Mouse (Mus musculus) thymus, postnatal 25 days (tissue): ENCODE data around the gene Ddx46.
A peak's percentile ranks its signal among the peaks of the same experiment; 100 is the strongest.
"Not testable (repeated sequence)": the region's sequence is repeated elsewhere in the genome, so short reads cannot be mapped to it uniquely, and the experiment has no call there.

Experiments used
- DNase-seq: peaks from one replicate; pipeline ENCODE4 v3.0.0; 2022

Ddx46 gene

DNA sequence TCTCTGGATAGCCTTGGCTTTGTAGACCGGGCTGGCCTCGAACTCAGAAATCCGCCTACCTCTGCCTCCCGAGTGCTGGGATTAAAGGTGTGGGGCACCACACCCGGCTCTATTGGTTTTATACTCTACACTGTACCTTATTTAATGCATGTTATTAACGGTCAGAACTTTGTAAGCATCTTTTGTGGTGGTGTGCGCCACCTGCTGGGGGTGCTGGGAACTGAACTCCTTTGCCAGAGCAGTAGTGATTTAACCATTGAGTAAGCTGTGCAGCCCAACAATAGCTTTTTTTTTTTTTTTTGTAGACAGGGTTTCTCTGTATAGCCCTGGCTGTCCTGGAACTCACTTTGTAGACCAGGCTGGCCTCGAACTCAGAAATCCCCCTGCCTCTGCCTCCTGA, 5.7 kb downstream of the Ddx46 start:
- peak; percentile 76 for DNase-seq

DNA sequence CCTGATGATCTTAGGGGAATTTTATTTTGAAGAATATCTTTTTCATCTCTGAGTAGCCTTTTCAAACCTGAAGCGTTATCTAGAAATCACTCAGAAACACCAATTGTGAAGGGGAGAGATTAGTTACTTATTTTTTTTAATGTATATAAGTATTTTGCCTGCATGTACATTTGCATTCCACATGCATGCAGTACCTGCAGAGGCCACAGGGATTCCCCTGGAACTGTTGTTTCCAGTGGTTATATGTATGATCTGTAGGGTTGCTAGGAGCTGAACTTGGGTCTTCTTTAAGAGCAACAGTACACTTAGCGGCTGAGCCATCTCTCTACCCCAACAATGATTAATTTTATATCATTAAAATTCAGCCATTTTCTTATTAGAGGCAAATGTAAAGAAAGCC, 9.7 kb downstream of the Ddx46 start:
- DNase-seq, result peak; percentile 51

DNA sequence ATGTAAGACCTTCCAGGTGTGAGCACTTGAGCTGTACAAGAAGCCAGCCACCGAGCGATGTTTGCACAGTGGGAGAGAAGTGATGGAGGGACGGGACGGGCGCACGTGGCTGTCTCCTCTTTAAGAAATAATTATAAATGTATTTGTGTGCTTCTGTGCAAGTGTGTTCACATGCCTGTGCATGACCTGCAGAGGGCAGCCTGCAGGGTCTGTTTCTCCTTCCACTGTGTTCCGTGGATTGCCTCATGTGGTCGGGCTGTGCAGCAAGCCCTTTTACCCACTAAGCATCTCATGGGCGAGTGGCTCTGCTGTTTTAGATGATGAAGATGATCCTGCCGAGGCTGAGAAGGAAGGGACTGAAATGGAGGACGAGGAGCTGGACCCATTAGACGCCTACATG, 15.3 kb downstream of the Ddx46 start:
- no peak for DNase-seq

DNA sequence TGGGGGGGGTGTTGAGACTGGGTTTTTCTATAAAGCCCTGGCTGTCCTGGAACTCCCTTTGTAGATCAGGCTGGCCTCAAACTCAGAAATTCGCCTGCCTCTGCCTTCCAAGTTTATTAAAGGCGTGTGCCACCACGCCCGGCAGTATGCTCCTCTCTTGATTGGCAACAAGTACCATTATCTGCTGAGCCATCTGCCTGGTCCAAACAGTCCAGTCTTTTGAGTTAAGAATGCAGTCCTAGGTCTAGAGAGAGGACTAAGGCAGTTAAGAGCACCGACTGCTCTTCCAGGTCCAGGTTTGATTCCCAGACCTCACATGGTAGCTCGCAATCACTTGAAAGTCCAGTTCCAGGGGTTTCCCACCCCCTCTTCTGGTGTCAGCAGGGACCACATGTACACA, 16.2 kb downstream of the Ddx46 start:
- DNase-seq, result no peak

DNA sequence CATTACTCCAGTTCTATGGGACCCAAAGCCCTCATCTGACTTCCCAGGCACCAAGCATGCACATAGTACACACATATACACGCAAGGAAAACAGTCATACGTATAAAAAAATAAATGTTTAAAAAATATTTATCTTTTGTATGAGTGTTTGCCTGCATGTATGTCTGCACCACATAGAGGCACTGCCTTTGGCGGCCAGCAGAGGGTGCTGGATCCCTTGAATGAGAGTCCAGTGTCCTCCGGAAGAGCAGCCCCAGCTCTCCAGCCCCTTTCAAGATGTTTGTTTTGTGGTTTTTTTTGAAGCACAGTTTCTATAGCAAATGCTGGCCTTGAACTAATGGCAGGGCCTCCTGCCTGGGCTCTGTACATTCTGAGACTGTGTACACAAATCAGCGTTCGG, 33.7 kb downstream of the Ddx46 start:
- DNase-seq, result peak; percentile 60

DNA sequence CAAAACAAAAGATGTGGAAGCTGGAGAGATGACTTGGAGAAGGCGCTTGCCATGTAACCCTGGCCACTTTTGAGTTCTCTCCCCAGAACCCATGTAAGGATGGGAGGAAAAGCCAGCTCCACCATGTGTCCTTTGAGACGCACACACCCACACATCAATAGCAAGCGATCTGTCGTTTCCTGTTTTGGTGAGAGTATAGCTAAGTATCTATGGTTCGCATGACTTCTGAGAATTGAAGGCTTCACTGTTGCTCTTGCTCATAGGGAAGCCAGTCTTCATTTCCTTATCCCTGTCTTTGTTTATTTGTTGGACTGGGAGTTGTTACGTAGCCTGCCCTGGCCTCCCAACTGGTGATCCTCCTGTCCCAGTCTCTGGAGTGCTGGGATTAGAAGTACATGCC, 37.9 kb downstream of the Ddx46 start:
- DNase-seq, result no peak

DNA sequence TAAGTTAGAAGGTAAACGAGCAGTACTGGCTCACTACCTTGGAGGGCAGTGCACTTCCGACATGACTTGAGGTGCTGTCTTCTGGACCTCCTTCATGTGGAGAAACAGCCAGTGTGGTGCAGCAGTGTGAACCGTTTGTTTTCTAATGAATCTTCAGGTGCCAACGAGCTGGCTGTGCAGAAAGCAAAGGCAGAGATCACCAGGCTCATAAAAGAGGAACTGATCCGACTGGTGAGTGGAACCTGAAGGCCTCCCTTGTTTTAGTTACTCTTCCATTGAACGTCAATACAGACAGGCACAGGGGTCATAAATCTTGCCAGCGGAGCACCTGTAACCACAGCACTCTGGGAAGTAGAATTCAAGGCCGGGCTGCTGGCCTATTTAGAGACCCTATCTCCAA, 42.5 kb downstream of the Ddx46 start:
- no peak for DNase-seq

DNA sequence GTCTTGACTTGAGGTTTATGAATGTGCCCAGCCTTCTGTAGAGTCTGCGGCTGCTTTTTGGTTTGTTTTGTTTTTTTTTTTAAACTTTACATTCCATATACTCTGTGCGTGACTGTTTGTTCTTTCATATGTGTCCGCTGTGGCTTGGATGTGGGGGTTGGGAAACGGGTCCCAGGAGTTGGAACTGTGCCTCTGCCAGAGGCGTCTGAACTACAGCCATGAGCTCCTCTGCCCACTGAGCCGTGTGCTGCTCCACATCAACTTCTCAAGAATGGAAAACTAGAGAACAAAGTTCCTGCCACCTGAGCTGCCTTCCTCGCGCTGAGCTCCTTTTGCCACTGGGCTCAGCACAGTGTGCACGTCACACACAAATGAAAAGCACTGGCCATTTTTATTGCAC, 47.4 kb downstream of the Ddx46 start:
- no peak for DNase-seq

DNA sequence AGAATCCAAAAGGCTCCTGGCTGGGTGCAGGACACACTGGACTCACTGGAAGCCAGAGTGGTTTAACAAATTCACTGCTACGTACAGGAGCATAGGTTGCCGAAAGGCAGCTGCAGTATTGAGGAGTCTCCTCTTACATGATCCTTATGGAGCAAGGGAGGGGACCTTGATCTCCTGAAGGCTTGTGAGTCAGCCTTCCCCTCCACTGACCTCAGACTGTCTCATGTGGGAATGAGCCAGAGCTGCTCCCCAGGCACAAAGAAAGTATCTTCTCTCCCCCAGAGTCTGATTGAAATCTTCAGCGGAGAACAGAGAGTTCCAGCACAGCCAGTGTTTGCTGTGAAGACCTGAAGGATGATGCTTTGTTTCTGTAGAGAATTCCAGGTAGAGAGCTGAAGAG, 48.8 kb downstream of the Ddx46 start:
- DNase-seq, result no peak

DNA sequence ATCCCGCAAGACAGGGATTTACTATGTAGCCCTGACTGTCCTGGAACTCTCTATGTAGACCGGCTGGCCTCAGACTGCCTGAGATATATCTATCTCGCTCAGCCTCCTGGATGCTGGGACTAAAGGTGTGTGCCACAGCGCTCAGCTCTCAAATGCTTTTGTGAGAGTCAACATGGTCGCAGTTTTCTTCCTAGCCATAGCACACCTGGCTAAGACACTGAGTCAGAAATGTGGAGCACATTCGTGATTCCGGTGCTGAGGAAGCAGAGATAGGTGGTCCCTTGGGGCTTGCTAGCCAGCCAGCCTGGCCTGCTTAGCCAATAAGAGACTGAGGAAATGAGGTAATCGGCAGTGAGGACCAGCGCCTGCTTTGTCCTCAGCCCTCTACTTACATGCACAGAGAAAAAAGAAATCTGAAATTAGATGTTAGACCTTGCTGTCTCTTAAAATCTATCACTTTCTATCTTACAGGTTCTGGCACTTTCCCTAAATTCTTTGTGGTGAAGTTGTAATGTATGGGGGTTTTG, 51.3 kb downstream of the Ddx46 start:
- no peak for DNase-seq

DNA sequence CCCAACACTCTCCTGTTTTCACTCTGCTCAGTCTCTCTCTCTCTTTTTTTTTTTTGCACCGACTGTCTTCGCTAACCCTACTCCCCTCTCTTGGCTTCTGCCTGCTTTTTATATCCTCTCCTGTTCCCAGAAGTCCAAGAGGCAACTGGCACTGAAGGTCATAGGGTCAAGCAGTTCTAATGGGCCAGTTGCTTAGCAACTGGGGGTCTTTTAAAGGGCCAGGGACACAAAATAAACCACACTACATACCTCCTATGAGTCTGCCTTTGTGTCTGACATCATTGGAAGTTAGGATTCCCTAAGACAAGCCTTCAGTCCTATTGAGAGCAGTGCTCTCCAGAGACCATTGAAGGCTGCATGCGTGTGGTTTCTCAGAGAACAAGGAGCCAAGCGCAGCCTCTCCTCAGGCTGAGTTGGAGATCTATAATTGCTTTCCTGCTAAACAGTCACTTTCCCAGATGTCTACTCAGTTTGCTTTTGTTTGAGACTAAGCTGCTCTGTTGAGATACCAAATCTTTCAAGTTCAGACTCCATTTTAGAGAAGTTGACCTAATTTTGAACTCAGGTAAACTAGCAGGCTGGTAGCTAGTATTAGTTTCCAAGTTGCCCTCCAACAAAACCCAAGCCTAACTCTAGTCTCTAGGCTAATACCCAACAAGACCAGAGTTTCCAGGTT, 53.2 kb downstream of the Ddx46 start:
- no peak for DNase-seq

DNA sequence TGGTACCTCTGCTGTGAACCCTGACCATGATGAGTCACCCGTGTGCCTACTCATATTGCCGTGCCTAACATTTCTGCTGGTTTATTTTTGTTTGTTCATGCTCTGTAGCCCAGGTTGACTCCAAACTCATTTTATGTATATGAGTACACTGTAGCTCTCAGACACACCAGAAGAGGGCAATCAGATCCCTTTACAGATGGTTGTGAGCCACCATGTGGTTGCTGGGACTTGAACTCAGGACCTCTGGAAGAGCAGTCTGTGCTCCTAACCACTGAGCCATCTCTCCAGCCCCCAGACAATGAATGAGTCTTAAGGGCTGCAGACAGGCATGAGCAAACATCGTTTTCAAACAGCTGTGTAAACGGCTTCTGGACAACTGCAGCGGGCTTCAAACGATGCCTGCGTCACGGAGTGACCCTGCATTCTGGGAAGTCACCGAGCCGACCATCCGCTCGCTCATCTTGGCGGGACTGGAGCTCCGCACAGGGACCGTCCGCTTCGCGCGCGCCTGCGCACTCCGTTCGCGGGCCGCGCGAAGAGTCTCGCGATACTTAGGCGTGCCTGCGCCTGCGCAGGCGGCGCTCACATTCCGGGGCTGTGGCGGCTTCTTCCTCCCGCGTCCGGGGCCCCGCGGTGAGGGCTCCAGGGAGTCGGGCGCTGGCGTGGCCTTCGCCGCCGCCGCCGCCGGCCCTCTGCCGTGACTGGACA, 57.9 kb downstream of the Ddx46 start, which contains the start of gene B230219D22Rik:
TSS of gene B230219D22Rik (plus strand) at position 590 of the 708 bp plus-strand sequence.
- peak; percentile 90 for DNase-seq

DNA sequence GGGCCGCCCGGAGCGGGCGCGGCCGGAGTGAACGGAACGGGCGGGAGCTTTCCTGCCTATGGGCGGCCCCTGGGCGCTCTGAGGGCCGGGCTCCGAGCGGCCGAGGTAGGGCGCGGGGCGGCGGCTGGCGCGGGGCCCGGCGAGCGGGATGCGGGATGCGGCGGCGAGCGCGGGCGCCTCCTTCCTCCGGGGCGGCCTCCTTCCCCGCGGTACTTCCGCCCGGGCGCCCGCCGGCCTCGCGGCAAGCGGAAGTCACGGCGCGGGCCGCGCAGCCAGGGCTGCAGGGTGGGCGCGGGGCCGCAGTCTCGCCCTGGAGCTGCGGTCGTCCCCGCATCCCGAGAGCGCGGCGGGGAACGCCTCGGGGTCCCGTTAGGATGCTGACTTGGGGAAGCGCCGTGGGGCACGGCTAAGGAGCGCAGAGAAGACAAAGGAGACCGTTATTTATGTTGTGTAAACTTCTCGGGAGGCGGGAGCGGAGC, 58.5 kb downstream of the Ddx46 start:
- DNase-seq, result peak; percentile 73

DNA sequence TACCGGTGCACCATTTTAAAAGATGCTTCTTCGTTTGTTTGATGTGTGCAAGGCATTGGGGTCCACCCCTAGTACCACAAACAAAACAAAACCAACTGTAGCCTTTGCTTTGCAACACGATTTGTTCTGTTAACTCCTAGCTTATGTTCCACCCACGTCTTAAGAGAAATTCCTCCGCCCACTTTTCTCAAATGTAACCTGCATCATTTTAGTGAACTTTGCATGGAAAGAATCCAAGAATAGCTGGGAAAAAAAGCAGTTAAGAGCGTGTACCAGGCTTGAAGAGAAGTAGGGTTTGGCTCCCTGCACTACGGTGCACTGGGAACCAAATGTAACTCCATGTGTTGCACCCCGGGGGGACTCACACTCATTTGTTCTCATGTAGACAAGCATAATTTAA, 59.3 kb downstream of the Ddx46 start:
- no peak for DNase-seq

DNA sequence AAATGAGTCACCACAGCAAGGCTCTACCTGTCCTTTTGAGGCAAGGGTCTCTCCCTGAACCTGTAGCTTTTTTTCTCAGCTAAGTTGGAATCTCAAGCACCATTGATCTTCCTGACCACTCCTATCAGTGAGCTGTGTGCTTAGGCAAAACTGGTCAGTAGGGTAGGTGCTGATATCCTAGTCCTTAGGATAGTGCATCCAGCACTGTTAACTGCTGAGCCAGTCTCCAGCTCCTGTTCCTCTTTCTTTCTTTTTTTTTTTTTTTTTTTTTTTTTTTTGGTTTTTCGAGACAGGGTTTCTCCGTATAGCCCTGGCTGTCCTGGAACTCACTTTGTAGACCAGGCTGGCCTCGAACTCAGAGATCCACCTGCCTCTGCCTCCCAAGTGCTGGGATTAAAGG, 61.2 kb downstream of the Ddx46 start:
- not testable (repeated sequence) for DNase-seq

DNA sequence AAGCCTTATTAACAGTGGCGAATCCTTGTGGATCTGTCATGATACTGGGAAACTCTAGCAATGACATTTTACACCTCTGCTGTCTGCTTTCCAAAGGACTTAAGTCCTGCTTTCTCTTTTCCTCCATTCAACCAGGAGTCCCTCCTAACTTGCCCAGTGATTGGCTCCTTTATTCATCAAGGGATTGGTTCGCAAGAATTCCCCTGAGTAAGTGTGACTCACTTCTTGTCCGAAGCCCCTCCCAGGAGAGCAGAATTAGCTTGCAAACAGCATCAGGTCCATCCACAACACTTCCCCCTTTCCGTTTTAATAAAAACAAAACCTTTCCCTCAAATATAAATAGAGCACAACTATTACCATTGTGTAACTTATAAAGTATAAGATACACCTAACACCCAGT, 69.5 kb downstream of the Ddx46 start:
- DNase-seq, result no peak

DNA sequence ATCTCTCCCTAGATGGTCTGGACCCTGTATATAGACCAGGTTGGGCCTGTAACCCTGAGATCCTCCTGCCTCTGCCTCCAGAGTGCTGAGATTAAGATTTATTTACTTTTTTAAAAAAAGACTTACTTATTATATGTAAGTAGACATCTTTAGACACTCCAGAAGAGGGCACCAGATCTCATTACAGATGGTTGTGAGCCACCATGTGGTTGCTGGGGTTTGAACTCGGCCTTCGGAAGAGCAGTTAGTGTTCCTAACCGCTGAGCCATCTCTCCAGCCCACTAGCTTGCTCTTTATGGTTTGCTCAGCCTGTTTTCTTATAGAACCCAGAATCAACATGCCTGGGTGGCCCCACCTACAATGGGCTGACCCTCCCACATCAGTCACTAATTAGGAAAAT, 78.0 kb downstream of the Ddx46 start:
- DNase-seq, result no peak

DNA sequence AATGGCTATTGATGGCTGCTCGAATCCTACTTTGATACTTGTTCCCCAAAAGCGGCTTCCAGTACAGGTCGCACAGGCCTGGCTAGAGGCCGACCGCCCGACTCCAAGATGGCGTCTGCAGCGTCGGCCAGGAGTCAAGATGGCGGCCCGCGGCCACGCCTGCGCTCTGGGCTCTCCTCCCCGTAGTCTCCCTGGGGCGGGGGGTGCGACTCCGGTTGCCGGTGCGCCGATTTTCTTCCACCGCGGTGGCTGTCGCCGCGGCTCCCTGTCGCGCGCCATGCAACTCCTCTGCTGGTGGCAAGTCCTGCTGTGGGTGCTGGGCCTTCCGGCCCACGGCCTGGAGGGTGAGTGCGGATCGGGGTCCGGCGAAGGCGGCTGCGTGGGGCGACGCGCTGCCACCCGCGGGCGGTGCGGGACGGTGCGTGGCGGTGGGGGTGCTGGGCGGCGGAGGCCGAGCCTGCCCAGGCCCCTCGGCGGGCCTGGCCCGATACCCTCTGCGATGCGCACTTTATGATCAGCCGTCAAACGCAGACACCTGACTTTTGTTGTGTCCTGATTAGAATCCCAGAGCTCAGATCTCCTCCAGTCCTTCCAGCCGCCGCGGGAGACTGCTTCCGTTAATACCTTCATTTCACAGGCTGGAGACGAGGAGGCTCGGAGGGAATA, 79.8 kb downstream of the Ddx46 start, which contains the start of gene Txndc15:
TSS of gene Txndc15 (plus strand) at position 150 of the 666 bp plus-strand sequence.
- DNase-seq, result peak; percentile 90

DNA sequence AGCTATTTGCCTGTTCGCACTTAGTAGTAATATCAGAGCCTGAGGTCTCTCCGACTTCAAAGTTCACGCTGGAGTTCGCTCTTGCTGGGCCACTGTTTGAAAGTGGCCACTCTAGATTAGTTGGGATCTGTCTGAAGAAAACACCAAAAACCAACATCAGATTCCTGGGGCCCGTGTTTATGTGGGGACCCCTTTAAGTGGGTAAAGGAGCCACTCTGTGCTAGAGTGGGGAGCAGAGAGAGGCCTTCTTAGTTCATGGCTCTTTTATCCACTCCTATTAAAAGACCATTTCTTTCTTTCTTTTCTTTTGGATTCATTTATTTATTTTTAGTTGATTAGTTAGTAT, 80.3 kb downstream of the Ddx46 start:
- DNase-seq, result no peak

DNA sequence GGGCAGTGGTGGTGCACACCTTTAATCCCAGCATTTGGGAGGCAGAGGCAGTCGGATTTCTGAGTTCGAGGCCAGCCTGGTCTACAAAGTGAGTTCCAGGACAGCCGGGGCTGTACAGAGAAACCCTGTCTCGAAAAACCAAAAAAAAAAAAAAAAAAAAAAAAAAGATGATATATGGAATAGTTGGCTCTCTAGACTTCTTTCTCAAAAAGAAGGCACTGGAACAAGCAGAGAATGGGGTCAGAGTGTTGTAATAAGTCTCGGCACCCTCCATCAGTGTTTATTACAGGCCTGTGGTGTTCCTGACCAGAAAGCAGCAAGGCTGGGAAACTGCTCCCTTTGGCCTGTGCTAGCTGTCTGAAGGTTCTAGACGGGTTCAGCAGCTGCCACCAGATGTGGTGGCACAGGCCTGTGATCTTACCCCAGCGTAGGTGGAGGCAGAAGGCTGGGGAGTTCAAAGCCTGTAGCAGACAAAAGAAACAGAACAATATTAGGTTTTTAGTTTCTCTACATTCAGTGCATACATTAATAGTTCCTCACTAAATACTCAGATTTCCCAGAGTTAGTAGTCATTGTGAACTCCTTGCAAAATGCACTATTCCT, 81.2 kb downstream of the Ddx46 start:
- peak; percentile 54 for DNase-seq

DNA sequence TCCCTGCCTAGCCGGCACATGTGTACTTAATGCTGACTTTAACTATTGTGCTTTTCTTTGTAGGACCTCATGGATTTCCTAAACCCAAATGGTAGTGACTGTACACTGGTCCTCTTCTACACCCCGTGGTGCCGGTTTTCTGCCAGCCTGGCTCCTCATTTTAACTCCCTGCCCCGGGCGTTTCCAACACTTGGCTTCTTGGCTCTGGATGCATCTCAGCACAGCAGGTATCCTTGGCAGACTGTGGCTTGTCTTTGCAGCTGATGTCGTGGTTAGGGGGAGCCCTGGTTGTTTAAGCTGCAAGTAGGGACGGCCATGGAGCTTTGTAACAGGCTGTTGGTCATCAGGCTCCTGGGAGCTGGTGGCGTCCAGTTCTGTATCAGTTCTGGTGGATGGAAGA, 86.7 kb downstream of the Ddx46 start:
- DNase-seq, result no peak

DNA sequence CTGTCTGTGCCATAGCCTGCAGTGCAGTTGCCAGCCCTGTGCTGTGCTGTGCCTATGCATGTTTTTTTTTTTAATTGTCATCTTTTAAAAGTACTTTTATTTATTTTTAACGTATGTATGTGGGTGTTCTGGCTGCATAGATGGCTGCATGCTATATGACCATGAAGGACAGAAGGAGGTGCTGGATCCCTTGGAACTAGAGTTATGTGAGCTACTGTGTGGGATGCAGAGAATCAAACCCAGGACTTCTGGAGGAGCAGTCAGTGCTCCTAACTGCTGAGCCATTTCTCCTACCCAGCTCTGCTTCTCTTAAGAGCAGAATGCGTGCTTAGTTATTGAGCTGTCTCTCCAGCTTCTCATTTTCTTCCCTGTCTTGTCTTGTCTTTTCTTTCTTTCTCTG, 87.2 kb downstream of the Ddx46 start:
- no peak for DNase-seq

DNA sequence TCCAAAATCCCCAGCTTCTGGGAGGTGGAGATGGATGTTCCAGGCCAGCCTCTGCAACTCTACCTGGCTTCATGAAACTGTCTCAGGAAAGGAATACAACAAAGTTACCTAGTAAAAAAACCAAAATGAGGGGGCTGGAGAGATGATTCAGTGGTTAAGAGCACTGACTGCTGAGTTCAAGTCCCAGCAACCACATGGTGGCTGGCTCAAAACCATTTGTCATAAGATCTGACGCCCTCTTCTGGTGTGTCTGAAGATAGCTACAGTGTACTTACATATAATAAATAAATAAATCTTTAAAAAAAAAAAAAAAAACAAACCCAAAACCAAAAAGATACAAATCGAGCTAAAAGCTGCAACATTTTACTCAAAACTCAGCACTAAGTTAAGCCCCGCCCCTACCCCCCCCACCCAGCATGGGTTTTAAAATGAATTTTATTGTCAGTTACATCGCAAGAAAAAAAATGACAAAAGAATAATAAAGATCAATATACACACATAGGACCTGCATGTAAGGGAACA, 91.8 kb downstream of the Ddx46 start:
- DNase-seq, result no peak
